Mouse (Mus musculus): ENCODE measurements around the gene Kdm5b. TPM values are rescaled to one million over a fixed set of nuclear protein-coding genes. Genes with fewer than 3 reads are reported as not detected.

The Kdm5b gene
- polyA plus RNA-seq, 1 experiment from 2014 or later: 32.9 TPM

GRCm38 (mm10) chr1:134583560-134583959 is 23.6 kb downstream of the Kdm5b start:
- Histone ChIP-seq H3K27me3 (replicated peaks; ENCODE audit: control insufficient read depth, insufficient read depth, low read length) (no peaks in the 10 kb centered on the region), H3K27ac (ENCODE audit: low read depth, low read length) (no peak overlapping the region), H3K36me3 (ENCODE audit: control insufficient read depth, insufficient read depth, low read length) (peaks cover 4% of the 10 kb centered on the region; the same call in 1 of the 2 replicates), H3K4me2 (no peak overlapping the region), H3K4me3 (ENCODE audit: low read depth, low read length) (no peak overlapping the region), H3K4me1 (replicated peaks; ENCODE audit: control insufficient read depth, insufficient read depth, low read length) (peaks cover 11% of the 10 kb centered on the region), H3K9ac (ENCODE audit: low read depth, low read length) (no peak overlapping the region), H3K9me3 (ENCODE audit: control insufficient read depth, low read length) (no peaks in the 10 kb centered on the region)
- no peak for DNase-seq (ENCODE audit: low spot score)
- ATAC-seq (replicated peaks; ENCODE audit: low FRiP score): no peak
- WGBS: 62% methylated on average over 3 of the region's 3 CpGs

- Histone ChIP-seq H3K27me3 (replicated peaks; ENCODE audit: control insufficient read depth, insufficient read depth, low read length) (no peaks in the 10 kb centered on the region), H3K36me3 (ENCODE audit: control insufficient read depth, insufficient read depth, low read length) (peaks cover 12% of the 10 kb centered on the region), H3K9me3 (ENCODE audit: control insufficient read depth, low read length) (no peaks in the 10 kb centered on the region), H3K27ac (ENCODE audit: low read depth, low read length) (no peak overlapping the region), H3K4me3 (ENCODE audit: low read depth, low read length) (no peak overlapping the region), H3K4me1 (replicated peaks; ENCODE audit: control insufficient read depth, insufficient read depth, low read length) (no peaks in the 10 kb centered on the region), H3K4me2 (no peak overlapping the region), H3K9ac (ENCODE audit: low read depth, low read length) (no peak overlapping the region)
- DNase-seq (ENCODE audit: low spot score) (no peak), ATAC-seq (replicated peaks; ENCODE audit: low FRiP score) (no peak)
Observed at GRCm38 (mm10) chr1:134589676-134590075, 29.7 kb downstream of the Kdm5b start.

- no peak overlapping the region for H3K4me3 ChIP-seq (ENCODE audit: low read depth, low read length)
- H3K4me2 ChIP-seq: no peak overlapping the region
- no peak overlapping the region for H3K27ac ChIP-seq (ENCODE audit: low read depth, low read length)
- no peaks in the 10 kb centered on the region for H3K4me1 ChIP-seq (replicated peaks; ENCODE audit: control insufficient read depth, insufficient read depth, low read length)
- no peak overlapping the region for H3K9ac ChIP-seq (ENCODE audit: low read depth, low read length)
- ATAC-seq (replicated peaks; ENCODE audit: low FRiP score): no peak
- no peaks in the 10 kb centered on the region for H3K27me3 ChIP-seq (replicated peaks; ENCODE audit: control insufficient read depth, insufficient read depth, low read length)
- peaks cover 9% of the 10 kb centered on the region for H3K36me3 ChIP-seq (ENCODE audit: control insufficient read depth, insufficient read depth, low read length)
- 94% methylated on average over 2 of the region's 2 CpGs for WGBS
- no peak for DNase-seq (ENCODE audit: low spot score)
- no peaks in the 10 kb centered on the region for H3K9me3 ChIP-seq (ENCODE audit: control insufficient read depth, low read length)
Observed at GRCm38 (mm10) chr1:134591773-134592172, 31.8 kb downstream of the Kdm5b start.

- Histone ChIP-seq H3K27ac (ENCODE audit: low read depth, low read length) (no peak overlapping the region; the same call in 1 of the 2 replicates), H3K27me3 (replicated peaks; ENCODE audit: control insufficient read depth, insufficient read depth, low read length) (no peaks in the 10 kb centered on the region), H3K9ac (ENCODE audit: low read depth, low read length) (no peak overlapping the region), H3K36me3 (ENCODE audit: control insufficient read depth, insufficient read depth, low read length) (peaks cover 19% of the 10 kb centered on the region; the same call in 1 of the 2 replicates), H3K4me1 (replicated peaks; ENCODE audit: control insufficient read depth, insufficient read depth, low read length) (0 out of 2 replicates have a peak, but pooled peaks cover 2% of the 10 kb centered on the region), H3K9me3 (ENCODE audit: control insufficient read depth, low read length) (no peaks in the 10 kb centered on the region), H3K4me3 (ENCODE audit: low read depth, low read length) (no peak overlapping the region), H3K4me2 (no peak overlapping the region)
- no peak for ATAC-seq (replicated peaks; ENCODE audit: low FRiP score)
- 46% methylated on average over 9 of the region's 9 CpGs for WGBS
- DNase-seq (ENCODE audit: low spot score): no peak
Observed at GRCm38 (mm10) chr1:134597339-134598054, 37.5 kb downstream of the Kdm5b start.

- H3K27ac ChIP-seq (ENCODE audit: low read depth, low read length): no peak overlapping the region
- H3K27me3 ChIP-seq (replicated peaks; ENCODE audit: control insufficient read depth, insufficient read depth, low read length): no peaks in the 10 kb centered on the region
- no peak overlapping the region for H3K4me3 ChIP-seq (ENCODE audit: low read depth, low read length)
- H3K9me3 ChIP-seq (ENCODE audit: control insufficient read depth, low read length): no peaks in the 10 kb centered on the region
- no peak overlapping the region for H3K9ac ChIP-seq (ENCODE audit: low read depth, low read length)
- ATAC-seq (replicated peaks; ENCODE audit: low FRiP score) (no peak), DNase-seq (ENCODE audit: low spot score) (no peak)
- 98% methylated on average over 2 of the region's 2 CpGs for WGBS
- peaks cover 20% of the 10 kb centered on the region for H3K36me3 ChIP-seq (ENCODE audit: control insufficient read depth, insufficient read depth, low read length)
- H3K4me2 ChIP-seq: no peak overlapping the region
- no peaks in the 10 kb centered on the region for H3K4me1 ChIP-seq (replicated peaks; ENCODE audit: control insufficient read depth, insufficient read depth, low read length)
Observed at GRCm38 (mm10) chr1:134604086-134604485, 44.1 kb downstream of the Kdm5b start.

GRCm38 (mm10) chr1:134605670-134606069 is 45.7 kb downstream of the Kdm5b start:
- Histone ChIP-seq H3K9me3 (ENCODE audit: control insufficient read depth, low read length) (no peaks in the 10 kb centered on the region), H3K4me1 (replicated peaks; ENCODE audit: control insufficient read depth, insufficient read depth, low read length) (no peaks in the 10 kb centered on the region), H3K27ac (ENCODE audit: low read depth, low read length) (no peak overlapping the region), H3K27me3 (replicated peaks; ENCODE audit: control insufficient read depth, insufficient read depth, low read length) (no peaks in the 10 kb centered on the region), H3K4me2 (no peak overlapping the region), H3K4me3 (ENCODE audit: low read depth, low read length) (no peak overlapping the region), H3K9ac (ENCODE audit: low read depth, low read length) (no peak overlapping the region), H3K36me3 (ENCODE audit: control insufficient read depth, insufficient read depth, low read length) (peaks cover 17% of the 10 kb centered on the region)
- no peak for DNase-seq (ENCODE audit: low spot score)
- no peak for ATAC-seq (replicated peaks; ENCODE audit: low FRiP score)
- WGBS: 77% methylated on average over 8 of the region's 8 CpGs

- Histone ChIP-seq H3K9ac (ENCODE audit: low read depth, low read length) (no peak overlapping the region), H3K9me3 (ENCODE audit: control insufficient read depth, low read length) (no peaks in the 10 kb centered on the region), H3K27ac (ENCODE audit: low read depth, low read length) (no peak overlapping the region), H3K27me3 (replicated peaks; ENCODE audit: control insufficient read depth, insufficient read depth, low read length) (no peaks in the 10 kb centered on the region), H3K4me3 (ENCODE audit: low read depth, low read length) (no peak overlapping the region), H3K36me3 (ENCODE audit: control insufficient read depth, insufficient read depth, low read length) (peaks cover 17% of the 10 kb centered on the region), H3K4me2 (no peak overlapping the region), H3K4me1 (replicated peaks; ENCODE audit: control insufficient read depth, insufficient read depth, low read length) (no peaks in the 10 kb centered on the region)
- ATAC-seq (replicated peaks; ENCODE audit: low FRiP score) (no peak), DNase-seq (ENCODE audit: low spot score) (no peak)
- 63% methylated on average over 2 of the region's 2 CpGs for WGBS
Observed at GRCm38 (mm10) chr1:134606381-134606780, 46.4 kb downstream of the Kdm5b start.

- H3K27ac ChIP-seq (ENCODE audit: low read depth, low read length): no peak overlapping the region
- no peak overlapping the region for H3K9ac ChIP-seq (ENCODE audit: low read depth, low read length)
- no peaks in the 10 kb centered on the region for H3K4me1 ChIP-seq (replicated peaks; ENCODE audit: control insufficient read depth, insufficient read depth, low read length)
- H3K36me3 ChIP-seq (ENCODE audit: control insufficient read depth, insufficient read depth, low read length): peaks cover 17% of the 10 kb centered on the region
- H3K4me2 ChIP-seq: no peak overlapping the region
- H3K4me3 ChIP-seq (ENCODE audit: low read depth, low read length): no peak overlapping the region
- no peaks in the 10 kb centered on the region for H3K27me3 ChIP-seq (replicated peaks; ENCODE audit: control insufficient read depth, insufficient read depth, low read length)
- H3K9me3 ChIP-seq (ENCODE audit: control insufficient read depth, low read length): no peaks in the 10 kb centered on the region
- WGBS: 79% methylated on average over 1 of the region's 1 CpGs
- ATAC-seq (replicated peaks; ENCODE audit: low FRiP score) (no peak), DNase-seq (ENCODE audit: low spot score) (no peak)
Observed at GRCm38 (mm10) chr1:134607279-134607678, 47.3 kb downstream of the Kdm5b start.

GRCm38 (mm10) chr1:134609172-134609571 is 49.2 kb downstream of the Kdm5b start:
- 84% methylated on average over 4 of the region's 4 CpGs for WGBS
- H3K4me3 ChIP-seq (ENCODE audit: low read depth, low read length): no peak overlapping the region
- no peaks in the 10 kb centered on the region for H3K4me1 ChIP-seq (replicated peaks; ENCODE audit: control insufficient read depth, insufficient read depth, low read length)
- H3K9me3 ChIP-seq (ENCODE audit: control insufficient read depth, low read length): no peaks in the 10 kb centered on the region
- no peak for DNase-seq (ENCODE audit: low spot score)
- no peak for ATAC-seq (replicated peaks; ENCODE audit: low FRiP score)
- H3K9ac ChIP-seq (ENCODE audit: low read depth, low read length): no peak overlapping the region
- H3K27me3 ChIP-seq (replicated peaks; ENCODE audit: control insufficient read depth, insufficient read depth, low read length): no peaks in the 10 kb centered on the region
- H3K4me2 ChIP-seq: no peak overlapping the region
- H3K27ac ChIP-seq (ENCODE audit: low read depth, low read length): no peak overlapping the region
- H3K36me3 ChIP-seq (ENCODE audit: control insufficient read depth, insufficient read depth, low read length): peaks cover 26% of the 10 kb centered on the region
